Mouse (Mus musculus) cerebellum, postnatal 10 days (tissue): ENCODE results near the gene Mdfic.
"Not testable (repeated sequence)": the region's sequence is repeated elsewhere in the genome, so short reads cannot be mapped to it uniquely, and the experiment has no call there.

Source experiments
- DNase-seq, 2 experiments: peaks; one replicate each; pipeline ENCODE4 v3.0.0; 2021; ENCODE audit warnings: mixed read lengths in 2 of 2

Mdfic gene

DNA sequence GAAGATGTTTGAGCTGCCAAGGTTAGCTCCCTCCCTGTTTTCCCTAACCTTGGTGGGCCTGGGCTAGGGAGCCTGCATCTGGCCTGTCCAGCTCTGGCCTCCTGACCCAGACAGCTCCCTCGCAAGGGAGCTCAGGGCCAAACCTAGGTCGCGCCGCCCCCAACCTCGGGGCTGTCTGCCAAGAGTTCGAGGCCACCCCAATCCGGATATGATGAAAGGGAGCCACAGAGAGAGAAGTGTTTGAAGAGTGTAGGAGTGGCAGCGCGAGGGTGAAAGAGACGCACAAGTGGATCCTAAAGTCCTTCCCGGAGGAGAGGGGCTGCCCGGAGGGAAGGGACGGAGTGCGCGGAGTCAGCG lies at the start of gene Mdfic:
Gene Mdfic, plus strand, starts transcription at position 201 of the 357 bp plus-strand sequence.
- DNase-seq: peak in 1 of 2 experiments; percentile 61

DNA sequence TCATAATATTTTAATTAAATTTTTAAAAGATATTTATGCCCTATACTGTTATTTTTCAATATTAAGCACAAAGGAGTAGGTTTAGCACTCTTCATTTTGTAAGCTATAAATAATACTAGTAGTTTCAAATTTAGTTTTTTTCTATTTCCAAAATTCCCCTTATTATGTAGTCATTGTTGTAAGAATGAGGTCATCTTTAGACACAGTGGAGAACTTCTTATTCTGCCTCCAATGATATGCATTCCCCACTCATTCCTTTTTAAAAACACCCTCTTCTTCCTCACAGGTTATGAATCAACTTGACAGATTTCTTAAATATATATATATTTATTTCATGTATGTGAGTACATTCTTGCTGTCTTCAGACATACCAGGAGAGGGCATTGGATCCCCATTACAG lies 49.1 kb upstream of the Mdfic start:
- no peak for DNase-seq

DNA sequence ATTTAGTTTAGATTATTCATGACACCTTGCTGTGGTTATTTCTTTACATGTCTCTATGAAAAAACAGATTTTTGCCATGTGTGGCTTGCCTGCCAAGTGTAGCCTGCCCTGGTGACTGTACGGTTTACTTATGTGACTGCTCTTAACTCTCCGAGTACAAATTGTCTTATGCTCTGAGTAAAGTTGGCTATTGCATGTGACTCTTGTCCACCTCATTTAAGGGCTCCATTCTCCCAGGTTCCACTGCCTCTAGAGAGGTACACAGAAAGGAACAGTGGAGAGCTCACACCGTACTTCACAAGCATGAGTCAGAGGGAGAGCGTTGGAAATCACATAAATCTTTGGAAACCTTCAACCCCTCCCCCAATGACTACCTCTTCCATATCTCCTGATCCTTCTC lies 10.4 kb upstream of the Mdfic start:
- no peak for DNase-seq

DNA sequence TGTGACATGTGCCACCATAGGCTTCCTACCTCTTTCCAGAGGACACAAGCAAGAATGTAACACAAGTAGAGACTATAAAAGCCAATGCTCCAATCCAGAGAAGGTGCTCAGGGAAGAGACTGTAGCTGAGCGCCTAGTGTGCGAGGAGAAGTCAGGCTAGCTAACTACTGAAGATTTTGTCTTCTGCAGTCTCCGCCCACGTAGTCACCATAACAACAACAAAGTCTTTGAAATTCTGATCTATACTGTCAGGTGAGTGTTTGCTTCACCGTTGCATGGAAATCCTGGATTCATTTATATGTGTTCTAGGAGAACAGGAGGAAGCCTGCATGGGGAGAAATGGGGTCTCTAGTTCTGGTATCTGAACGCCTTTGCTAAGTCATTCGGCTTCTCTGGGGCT lies 9.8 kb upstream of the Mdfic start:
- no peak for DNase-seq

DNA sequence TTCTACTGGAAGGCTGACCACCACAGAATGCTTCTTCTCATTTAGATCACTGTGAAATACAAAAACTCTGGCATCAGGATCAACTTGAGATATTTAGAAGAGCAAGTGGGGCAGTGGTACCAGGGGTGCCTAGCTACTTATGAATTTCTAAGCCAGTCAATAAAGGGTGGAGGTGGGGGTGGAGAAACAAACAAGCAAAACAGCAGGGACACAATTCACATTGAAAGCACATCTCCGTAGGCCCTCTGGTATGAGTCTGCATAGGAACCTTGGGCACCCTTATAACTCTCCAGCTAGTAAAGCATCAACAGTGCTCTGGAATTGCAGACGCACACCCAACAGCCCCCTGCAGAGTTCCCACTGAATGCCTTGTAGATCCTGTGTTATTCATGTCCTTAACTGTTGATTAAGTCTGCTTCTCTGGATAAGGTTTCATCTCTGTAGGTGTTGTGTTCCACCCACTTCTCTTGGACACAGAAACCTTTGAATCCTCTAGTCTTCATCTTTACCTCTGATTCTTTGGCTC lies 7.5 kb upstream of the Mdfic start:
- no peak for DNase-seq

DNA sequence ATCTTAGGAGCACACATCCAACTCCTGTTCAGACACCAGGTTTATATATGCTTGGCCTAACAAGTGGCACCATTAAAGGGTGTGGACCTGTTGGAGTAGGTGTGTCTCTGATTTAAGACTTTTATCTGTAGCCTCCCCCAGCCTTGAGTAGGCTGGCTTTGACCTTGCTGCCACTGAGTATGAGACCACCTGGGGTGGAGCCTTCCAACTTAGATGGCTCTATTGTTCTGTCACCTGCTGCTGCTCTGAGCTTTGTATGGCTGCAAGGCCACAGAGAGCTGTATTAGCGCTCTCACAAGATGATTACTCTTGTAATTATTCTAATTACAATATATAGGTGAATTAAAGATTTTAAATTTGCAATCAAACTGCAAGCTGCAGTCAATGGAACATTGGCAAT lies 6.4 kb upstream of the Mdfic start:
- not testable (repeated sequence) for DNase-seq

DNA sequence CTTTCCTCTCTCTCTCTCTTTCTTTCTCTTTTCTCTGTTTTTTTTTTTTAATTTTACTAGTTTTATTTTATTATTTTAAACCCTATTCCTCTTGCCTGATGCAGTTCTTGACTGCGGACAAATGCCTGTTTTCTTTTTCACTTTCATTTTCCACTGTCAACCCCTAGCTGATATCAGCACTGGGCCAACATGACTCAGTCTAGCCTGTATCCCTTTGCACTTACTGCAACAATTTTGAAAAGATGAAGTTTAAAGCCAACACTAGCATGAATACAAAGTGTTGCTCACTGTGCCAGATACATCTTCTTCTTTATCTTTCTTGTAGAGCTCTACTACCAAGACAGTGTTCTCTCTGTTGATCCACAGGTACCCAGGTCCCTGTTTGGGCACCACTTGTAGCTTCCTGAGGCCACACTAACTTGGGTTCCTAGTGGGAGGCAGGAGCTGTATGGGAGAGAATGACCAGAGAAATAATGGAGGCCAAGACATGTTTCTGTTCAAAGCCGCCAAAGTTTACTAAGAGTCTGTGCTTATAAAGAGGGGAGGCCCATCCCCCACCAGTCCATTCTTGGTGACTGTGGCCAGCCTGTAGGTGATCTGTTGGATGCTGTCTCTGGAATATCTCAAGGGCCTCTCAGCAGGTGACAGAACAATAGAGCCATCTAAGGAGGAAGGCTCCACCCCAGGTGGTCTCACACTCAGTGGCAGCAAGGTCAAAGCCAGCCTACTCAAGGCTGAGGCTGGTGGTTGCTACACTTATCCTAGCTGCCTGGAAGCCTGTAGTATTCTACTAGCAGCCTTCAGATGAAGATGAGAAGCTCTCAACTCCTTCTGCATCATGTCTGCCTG lies 5.2 kb upstream of the Mdfic start:
- no peak for DNase-seq

- no peak for DNase-seq
Measured at GRCm38 (mm10) chr6:15719919-15720318, 542 bp upstream of the Mdfic start.

DNA sequence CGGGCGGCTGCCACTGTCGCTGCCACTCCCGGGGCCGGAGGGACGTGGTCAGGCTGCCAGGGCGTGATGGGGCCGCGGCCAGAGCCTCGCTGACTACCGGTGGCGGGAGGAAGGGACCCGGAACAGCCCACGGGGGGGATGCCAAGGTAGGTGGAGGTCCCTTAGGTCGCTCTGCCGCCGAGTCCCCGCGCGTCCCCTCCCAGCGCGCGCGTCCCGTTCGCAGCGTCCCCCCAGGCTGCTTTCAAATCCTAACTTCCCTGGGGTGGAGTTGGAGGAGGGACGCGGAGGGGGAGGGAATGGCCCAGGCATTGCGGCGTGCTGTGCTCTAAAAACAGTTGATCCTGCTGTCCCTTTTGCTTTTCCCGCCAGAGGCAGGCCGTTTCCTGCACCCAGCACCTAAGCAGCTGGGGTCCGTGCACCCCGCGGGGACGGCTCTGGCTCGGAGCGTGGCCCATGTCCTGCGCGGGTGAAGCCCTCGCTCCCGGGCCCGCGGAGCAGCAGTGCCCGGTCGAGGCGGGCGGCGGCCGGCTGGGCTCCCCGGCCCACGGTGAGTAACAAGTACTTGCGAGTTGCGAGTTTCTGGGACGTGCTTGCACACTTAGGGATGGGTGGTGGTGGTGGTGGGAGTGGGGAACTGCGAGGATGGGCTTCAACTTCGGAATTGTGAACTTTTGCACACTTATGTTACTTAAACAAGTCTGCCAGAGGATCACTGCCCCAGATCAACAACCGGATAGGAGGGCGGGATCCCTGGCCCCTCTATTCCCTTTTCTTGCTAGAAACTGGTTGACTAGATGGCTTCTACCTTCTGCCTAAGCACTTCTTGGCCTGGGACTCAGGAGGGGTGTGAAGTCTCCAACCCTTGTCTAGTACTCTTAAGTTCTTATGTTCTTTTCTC lies 606 bp downstream of the Mdfic start:
- DNase-seq: peak; percentile 45 to 68

- no peak for DNase-seq
Measured at GRCm38 (mm10) chr6:15721716-15722031, 1.2 kb downstream of the Mdfic start.

GRCm38 (mm10) chr6:15722631-15723030 lies 2.2 kb downstream of the Mdfic start:
- not testable (repeated sequence) for DNase-seq

- no peak for DNase-seq
Measured at GRCm38 (mm10) chr6:15724304-15724703, 3.8 kb downstream of the Mdfic start.

DNA sequence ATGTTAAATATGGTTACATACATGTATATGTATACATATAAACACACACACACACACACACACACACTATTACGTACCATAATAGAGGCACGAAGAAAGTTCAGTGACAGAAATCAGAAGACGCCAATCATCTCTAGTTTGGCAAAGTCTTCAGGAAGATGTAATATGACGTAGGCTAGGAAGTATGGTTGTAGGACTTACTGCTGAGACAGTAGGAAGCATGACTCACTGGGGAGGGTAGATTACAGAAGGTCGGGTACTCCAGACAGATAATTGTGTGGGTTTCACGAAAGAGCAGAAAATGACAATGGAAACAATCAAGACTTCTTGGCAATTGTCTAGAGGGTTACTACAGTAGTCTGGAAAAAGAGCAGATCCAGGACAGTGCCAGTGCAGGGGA lies 6.0 kb downstream of the Mdfic start:
- DNase-seq: no peak

DNA sequence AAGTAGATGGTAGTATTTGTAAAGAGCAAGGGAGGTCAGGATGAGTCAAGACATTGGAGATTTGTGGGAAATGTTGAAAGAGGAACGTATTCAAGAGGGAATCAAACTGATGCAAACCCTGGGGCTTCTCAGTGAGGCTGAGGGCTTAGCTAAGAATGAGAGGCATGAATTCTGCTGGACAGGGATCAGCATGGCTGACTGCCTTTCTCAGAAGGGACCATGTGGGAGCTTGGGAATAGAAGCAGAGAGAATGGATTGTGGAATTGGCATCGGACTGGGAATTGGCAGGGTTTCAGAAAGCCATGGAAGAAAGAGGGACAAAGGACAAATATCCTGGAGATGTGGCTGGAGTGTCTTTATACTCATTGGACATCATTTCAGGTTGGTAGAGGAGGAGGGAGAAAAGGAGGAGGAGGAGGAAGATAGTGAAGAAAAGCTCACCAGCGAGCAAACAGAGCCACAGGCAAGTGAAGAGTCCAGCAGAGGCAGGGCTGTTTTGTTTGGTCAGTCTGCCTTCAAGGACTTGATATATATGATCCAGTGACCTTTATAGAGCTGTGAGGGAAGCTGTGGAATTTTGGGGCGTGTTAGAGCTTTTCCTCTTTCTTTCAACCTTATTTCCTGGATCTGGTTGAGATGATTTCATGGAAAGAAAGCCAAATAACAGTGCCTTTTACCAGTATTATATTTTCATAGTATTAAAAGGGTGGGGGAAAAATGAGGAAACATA lies 7.4 kb downstream of the Mdfic start:
- DNase-seq: peak; percentile 44 to 54

DNA sequence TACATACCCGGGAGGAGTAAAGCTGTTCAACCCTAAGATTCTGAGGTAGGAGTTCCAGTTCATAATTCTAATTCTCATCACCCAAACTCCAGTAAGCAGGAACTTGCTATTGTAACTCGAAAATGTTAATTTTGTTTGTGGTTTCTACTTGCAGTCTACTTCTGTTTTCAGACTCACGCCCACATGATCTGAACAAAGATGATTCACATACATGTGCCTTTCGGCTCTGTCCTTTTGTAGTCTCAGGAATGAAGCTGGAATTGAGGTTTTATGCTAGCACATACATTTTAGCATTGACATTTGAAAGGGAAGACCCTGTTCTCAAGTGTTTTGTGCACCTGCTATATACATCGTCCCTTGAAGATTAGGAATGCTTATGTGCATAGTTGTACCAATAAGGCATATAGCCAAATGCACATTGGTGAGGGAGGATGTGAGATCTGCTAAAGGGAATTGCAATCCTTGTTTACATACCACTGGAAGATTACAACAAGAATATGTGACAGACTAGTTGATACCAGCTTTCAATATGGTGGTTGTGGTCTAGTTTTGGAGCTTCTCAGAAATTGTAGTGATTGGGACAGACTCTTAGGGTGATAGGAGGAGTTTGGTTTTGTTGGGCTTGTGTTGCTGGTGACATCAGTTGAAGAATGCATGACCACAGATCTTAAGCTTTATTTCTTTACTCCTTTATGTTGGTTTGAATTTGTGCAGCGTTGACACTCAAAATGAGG lies 8.6 kb downstream of the Mdfic start:
- no peak for DNase-seq

DNA sequence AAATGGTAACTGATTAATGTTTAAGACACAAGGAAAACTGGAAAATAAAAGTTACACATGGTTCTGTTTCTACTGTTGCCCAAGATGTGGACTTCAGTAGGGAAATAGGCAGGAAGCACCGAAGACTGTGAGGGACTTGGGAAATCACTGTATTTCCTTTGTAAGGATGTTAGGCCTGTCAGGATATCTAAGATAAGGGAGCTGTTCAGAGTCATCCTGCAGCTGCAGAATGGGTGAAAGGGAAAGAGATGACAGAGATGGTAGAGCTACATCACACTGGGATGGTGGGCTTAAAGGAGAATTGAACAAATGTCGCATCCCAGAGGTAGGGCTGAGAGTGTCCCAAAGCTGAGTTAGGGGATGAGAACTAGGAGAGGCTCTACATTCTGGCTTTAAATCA lies 9.8 kb downstream of the Mdfic start:
- DNase-seq: no peak

DNA sequence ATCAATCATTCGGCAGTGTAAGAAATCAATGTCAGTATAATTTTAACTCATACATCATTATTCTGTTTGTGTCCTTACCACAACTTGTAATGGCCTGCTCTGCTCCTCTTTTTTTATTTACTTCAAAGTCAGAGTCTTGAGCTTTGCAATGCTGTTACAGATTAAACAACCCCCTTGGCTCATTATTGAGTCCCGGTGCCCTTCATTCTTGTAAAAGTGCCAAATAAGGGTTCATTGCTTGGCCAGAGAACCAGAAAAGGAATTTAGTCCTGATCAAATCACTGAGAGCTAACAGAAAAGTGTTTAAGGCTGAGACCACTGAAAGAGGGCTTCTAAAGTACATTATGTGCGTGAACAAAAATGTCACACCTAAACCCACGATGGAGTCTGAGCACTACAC lies 10.2 kb downstream of the Mdfic start:
- DNase-seq: no peak

DNA sequence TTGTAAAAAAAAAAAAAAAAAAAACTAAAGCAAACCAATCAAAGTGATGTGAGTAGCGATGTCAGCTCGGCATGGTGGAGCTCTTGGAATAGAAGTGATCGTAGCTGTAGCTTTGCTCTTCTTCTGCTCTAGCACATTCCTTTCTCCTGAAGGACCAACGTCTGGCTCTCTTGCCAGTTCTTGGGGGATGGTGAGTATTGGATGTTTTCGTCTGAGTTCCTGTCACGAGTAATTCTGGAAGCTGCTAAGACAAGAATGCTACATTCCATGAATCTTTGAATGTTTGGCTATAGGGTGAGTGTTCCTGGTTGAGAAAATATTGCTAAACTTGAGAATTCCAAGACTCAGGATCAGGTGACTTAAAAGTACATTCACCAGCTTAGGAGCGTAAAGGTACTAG lies 11.0 kb downstream of the Mdfic start:
- DNase-seq: no peak

DNA sequence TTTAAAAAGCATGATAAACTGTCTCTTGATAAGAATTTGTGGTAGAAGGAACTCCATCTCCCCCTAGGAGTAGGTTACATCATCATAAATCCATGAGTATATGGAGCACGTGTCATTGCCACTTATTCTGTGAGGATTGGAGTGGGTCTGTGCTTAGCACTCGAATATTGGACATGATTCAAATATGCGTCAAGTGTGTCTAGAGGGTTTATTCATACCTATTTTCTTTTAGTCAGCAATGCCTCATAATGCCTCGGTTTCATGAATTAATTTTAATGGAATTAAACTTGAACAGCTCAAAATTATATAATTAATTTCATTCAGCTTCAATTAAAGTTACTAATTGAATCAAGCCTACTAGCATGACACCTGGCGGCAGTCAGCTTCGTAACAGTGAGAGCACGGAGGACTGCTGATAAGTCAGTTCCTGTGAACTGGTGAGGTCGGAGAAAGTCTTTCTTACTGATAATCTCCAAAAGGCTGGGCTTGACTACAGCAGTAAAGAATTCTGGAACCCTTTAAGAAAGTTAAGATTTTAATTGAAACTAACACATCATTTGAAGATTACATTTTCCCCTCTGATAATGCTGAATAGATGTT lies 17.0 kb downstream of the Mdfic start:
- peak; percentile 16 to 25 for DNase-seq

GRCm38 (mm10) chr6:15738331-15738943 lies 18.0 kb downstream of the Mdfic start:
- DNase-seq: no peak

- no peak for DNase-seq
Measured at GRCm38 (mm10) chr6:15739132-15739531, 18.7 kb downstream of the Mdfic start.
